Mouse (Mus musculus) heart, postnatal 0 days (tissue): Measurements from ENCODE around the gene Mitf.

ENCODE experiments used
- CTCF ChIP-seq: IDR thresholded peaks from 2 replicates; pipeline ENCODE4 v1.5.1; 2016; ENCODE audit warnings: antibody characterized with exemption, control low read depth, low read depth
- EP300 ChIP-seq: IDR thresholded peaks from 2 replicates; pipeline ENCODE4 v1.6.1; 2016; ENCODE audit warnings: antibody characterized with exemption, low read depth

DNA sequence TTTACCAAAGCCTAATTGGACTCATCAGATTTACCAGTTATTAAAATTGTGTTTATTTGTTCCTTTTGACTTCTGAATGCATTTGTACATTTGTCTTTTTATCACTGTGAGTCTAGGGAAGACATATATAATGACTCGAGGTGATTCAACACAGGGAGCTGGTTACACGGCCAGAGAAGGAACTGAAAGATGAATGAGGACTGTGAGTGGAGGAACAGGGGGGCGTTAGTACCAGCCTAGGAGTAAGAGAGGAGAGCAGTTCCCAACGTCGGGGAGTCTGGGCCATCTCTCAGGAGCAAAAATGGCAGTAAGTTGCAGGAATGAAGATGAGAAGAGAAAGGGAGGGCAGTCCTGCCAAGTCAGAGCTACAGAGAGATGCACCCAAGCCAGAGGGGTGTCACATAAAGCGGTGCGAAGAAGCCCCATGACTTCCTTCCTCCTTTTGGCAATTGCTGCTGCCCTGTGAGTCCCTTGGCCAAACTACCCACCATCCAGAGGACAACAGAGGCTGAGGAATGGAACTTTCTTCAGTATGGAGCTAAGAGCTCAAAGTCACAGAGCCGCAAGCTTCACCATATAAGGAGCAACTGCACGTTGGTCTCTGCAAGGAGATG, 18.4 kb upstream of the Mitf start:
- no peak for TF ChIP-seq CTCF
- no peak for TF ChIP-seq EP300
